Mouse (Mus musculus) limb, embryonic 15.5 days (tissue): ENCODE measurements around the gene Eef1e1. TPM values are rescaled to one million over a fixed set of nuclear protein-coding genes. Genes with fewer than 3 reads are reported as not detected.
A peak's percentile ranks its signal among the peaks of the same experiment; 100 is the strongest.

Experiments used
- ATAC-seq: fragments of 200-750 bp; cut with Nextera tagmentation; 2 replicates; pipeline ENCODE4 v1.8.0; 2017; ENCODE audit warnings: low read depth, moderate TSS enrichment; ENCODE audit not compliant: insufficient number of reproducible peaks, low FRiP score, low TSS enrichment
- H3K27ac ChIP-seq: fragments of 300-500 bp; sonication (generic); 2 replicates; pipeline ENCODE4 v1.5.1; 2015; ENCODE audit warnings: moderate library complexity, mild to moderate bottlenecking, inconsistent platforms
- H3K27me3 ChIP-seq: fragments of 300-500 bp; sonication (generic); 2 replicates; pipeline ENCODE4 v1.6.1; 2015; ENCODE audit warnings: inconsistent platforms
- H3K36me3 ChIP-seq: fragments of 300-500 bp; sonication (generic); 2 replicates; pipeline ENCODE4 v1.6.1; 2015; ENCODE audit warnings: inconsistent platforms
- H3K4me1 ChIP-seq: fragments of 300-500 bp; sonication (generic); 2 replicates; pipeline ENCODE4 v1.6.1; 2015; ENCODE audit warnings: inconsistent platforms
- H3K4me2 ChIP-seq: fragments of 300-500 bp; sonication (generic); 2 replicates; pipeline ENCODE4 v1.6.1; 2015; ENCODE audit warnings: mild to moderate bottlenecking, inconsistent platforms
- H3K4me3 ChIP-seq: fragments of 300-500 bp; sonication (generic); 2 replicates; pipeline ENCODE4 v1.5.1; 2015; ENCODE audit warnings: mild to moderate bottlenecking, inconsistent platforms
- H3K9ac ChIP-seq: fragments of 300-500 bp; sonication (generic); 2 replicates; pipeline ENCODE4 v1.6.1; 2015; ENCODE audit warnings: inconsistent platforms
- H3K9me3 ChIP-seq: fragments of 300-500 bp; sonication (generic); 2 replicates; pipeline ENCODE4 v1.6.1; 2016; ENCODE audit warnings: inconsistent platforms
- WGBS: fragments of 180-500 bp; shearing (Covaris S2); methylation state at CpG from one replicate; pipeline ENCODE4 v1.1.7; 2015; 5-methylcytosine and 5-hydroxymethylcytosine counted together
- polyA plus RNA-seq: library from polyadenylated mRNA; unstranded; fragments of >200 nt; fragmentation: Nextera tagmentation; extraction: Ambion mirVana; gene quantifications from 2 replicates; pipeline ENCODE4 v1.2.1, GENCODE M21; 2015

Eef1e1 gene
- polyA plus RNA-seq, 1 experiment from 2014 or later, result 36.1 TPM

DNA sequence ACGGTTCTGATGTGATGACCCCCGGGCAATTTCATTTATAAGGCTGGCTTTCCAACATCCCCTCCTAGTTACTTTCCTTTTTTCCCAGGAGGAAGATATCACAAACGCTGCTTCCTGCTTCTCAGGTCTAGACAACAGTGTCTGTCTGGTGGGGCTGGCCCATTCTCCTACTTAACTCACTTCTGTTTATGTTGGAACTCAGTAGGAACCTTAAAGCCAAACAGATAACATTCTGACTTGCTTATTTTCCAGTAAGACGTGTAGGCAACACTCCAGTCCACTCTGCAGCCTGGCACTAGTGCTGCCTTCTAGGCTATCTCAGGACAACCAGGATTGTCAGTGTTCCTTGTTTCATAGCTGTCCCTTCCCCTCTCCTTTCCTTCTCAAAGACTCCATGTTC, 9.8 kb downstream of the Eef1e1 start:
- 89% methylated on average over 4 of the region's 4 CpGs for WGBS
- Histone ChIP-seq H3K4me2 (no peak overlapping the region), H3K27me3 (no peaks in the 10 kb centered on the region), H3K4me1 (no peaks in the 10 kb centered on the region), H3K4me3 (no peak overlapping the region), H3K9ac (no peak overlapping the region), H3K9me3 (no peaks in the 10 kb centered on the region), H3K27ac (no peak overlapping the region), H3K36me3 (peaks cover 79% of the 10 kb centered on the region)
- ATAC-seq, result no peak

- no peak overlapping the region for H3K4me2 ChIP-seq
- peaks cover 26% of the 10 kb centered on the region for H3K36me3 ChIP-seq
- H3K27ac ChIP-seq, result no peak overlapping the region
- 50% methylated on average over 5 of the region's 5 CpGs for WGBS
- H3K9ac ChIP-seq, result no peak overlapping the region
- no peak overlapping the region for H3K4me3 ChIP-seq
- H3K27me3 ChIP-seq, result no peaks in the 10 kb centered on the region
- no peak for ATAC-seq
- H3K9me3 ChIP-seq, result no peaks in the 10 kb centered on the region
- no peaks in the 10 kb centered on the region for H3K4me1 ChIP-seq
Observed at GRCm38 (mm10) chr13:38641414-38641813, 17.4 kb downstream of the Eef1e1 start.

DNA sequence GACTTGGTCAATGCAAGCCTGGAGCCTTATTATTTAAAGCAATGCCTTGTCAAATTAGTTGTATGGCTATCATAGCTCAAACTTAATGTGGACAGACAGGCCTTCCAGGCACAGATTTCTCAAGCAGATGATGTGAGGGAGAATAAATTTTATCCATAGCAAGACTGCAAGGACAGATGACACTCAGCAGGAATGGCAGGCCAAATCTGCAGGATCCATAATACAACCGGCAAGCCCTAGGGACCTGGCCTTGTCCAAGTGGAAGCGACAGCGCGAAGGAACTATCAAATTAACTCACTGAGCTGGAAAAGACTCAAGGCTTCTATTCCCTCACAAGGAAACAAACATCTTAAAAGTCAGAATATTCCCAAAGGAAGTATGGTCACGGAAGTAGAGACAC, 17.9 kb downstream of the Eef1e1 start:
- ATAC-seq, result no peak

GRCm38 (mm10) chr13:38638694-38639093, 20.2 kb downstream of the Eef1e1 start:
- Histone ChIP-seq H3K4me2 (no peak overlapping the region), H3K9me3 (no peaks in the 10 kb centered on the region), H3K27me3 (no peaks in the 10 kb centered on the region), H3K4me3 (no peak overlapping the region), H3K27ac (no peak overlapping the region), H3K9ac (no peak overlapping the region), H3K36me3 (peaks cover 4% of the 10 kb centered on the region), H3K4me1 (peaks cover 8% of the 10 kb centered on the region; the same call in 1 of the 2 replicates)
- WGBS, result 78% methylated on average over 11 of the region's 11 CpGs
- ATAC-seq, result no peak

More for the DNA sequence above, 17.9 kb downstream of the Eef1e1 start:
- WGBS, result 72% methylated on average over 5 of the region's 5 CpGs
- no peak overlapping the region for H3K4me3 ChIP-seq
- no peaks in the 10 kb centered on the region for H3K9me3 ChIP-seq
- H3K4me1 ChIP-seq, result no peaks in the 10 kb centered on the region
- peaks cover 23% of the 10 kb centered on the region for H3K36me3 ChIP-seq
- no peak overlapping the region for H3K4me2 ChIP-seq
- H3K9ac ChIP-seq, result no peak overlapping the region
- no peaks in the 10 kb centered on the region for H3K27me3 ChIP-seq
- no peak overlapping the region for H3K27ac ChIP-seq

DNA sequence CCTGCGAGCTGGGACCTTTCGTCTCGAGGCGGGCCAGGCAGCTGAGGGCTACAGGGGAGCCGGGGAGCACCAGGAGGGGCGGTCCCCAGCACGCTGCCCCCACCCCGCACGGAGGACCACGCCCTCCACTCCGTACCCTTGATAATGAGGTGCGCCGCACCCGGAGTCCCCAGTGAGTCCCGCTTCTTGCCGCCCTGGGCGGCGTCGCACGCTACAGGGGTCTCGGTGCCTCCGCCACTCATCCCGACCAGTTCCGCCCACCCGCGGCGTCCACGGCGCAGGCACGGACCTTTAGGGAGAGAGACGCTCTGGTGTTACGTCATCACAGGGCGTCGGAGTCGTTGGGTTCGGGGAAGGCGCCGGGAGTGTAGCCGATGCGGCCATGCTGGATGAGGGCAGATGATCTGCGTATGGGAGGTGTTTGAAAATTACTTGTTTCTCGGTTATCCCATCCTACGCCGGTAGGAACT, 24.0 kb downstream of the Eef1e1 start, which contains the start of gene Bloc1s5:
Gene Bloc1s5, minus strand, starts transcription at position 310 of the 470 bp plus-strand sequence.
- Histone ChIP-seq H3K4me3 (peak within 1 kb of the TSS; percentile 88), H3K9ac (peak within 1 kb of the TSS; percentile 66), H3K36me3 (peaks cover 7% of the 10 kb centered on the region; the same call in 1 of the 2 replicates), H3K27ac (peak within 1 kb of the TSS; percentile 85), H3K27me3 (no peaks in the 10 kb centered on the region), H3K4me2 (peak within 1 kb of the TSS; percentile 69), H3K9me3 (no peaks in the 10 kb centered on the region), H3K4me1 (peaks cover 8% of the 10 kb centered on the region; the same call in 1 of the 2 replicates)
- peak; percentile 94 for ATAC-seq
- WGBS, result under 1% methylated on average over 42 of the region's 44 CpGs

GRCm38 (mm10) chr13:38634256-38634799, 24.5 kb downstream of the Eef1e1 start:
- peaks cover 8% of the 10 kb centered on the region; the same call in 1 of the 2 replicates for H3K4me1 ChIP-seq
- H3K27ac ChIP-seq, result peak overlapping the region; percentile 85
- peak overlapping the region; percentile 66 for H3K9ac ChIP-seq
- no peak; the same call in 1 of the 2 replicates for ATAC-seq
- no peaks in the 10 kb centered on the region for H3K9me3 ChIP-seq
- WGBS, result under 1% methylated on average over 19 of the region's 19 CpGs
- H3K4me3 ChIP-seq, result peak overlapping the region; percentile 88
- peaks cover 7% of the 10 kb centered on the region; the same call in 1 of the 2 replicates for H3K36me3 ChIP-seq
- H3K27me3 ChIP-seq, result no peaks in the 10 kb centered on the region
- peak overlapping the region; percentile 69 for H3K4me2 ChIP-seq

DNA sequence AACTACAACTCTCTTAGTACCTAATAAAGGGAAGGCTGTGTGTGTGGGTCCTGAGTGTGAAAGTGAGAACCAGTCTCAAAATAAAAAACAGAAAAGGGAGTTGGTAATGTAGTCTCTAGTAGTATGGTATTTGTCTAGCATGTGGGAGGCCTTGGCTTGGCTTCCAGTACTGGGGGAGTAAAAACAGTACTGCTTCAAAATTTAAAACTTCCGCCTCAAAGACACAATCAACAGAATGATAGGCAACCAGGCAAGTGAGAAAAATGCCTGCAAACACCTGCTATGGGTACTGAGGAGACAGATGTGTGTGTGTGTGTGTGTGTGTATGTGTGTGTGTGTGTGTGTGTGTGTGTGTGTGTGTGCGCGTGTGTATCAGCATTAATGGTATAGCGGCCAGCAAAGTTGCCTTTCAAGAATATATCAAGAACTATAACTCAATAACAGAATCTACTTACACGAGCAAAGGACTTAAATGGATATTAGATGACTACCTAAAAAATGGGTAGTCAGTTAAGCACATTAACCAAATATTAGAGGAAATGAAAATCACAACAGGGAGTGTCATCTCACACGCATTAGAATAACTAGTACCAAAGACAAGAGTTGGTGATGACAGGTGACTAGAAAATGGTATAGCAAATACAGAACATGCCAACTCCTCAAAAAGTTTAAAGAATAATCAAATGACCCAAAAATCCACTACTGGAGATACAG, 25.4 kb downstream of the Eef1e1 start:
- 94% methylated on average over 6 of the region's 6 CpGs for WGBS
- Histone ChIP-seq H3K9me3 (no peaks in the 10 kb centered on the region), H3K27me3 (no peaks in the 10 kb centered on the region), H3K4me3 (no peak overlapping the region), H3K4me1 (peaks cover 8% of the 10 kb centered on the region; the same call in 1 of the 2 replicates), H3K27ac (no peak overlapping the region), H3K9ac (no peak overlapping the region), H3K36me3 (peaks cover 13% of the 10 kb centered on the region; the same call in 1 of the 2 replicates), H3K4me2 (peak overlapping the region; percentile 69; the same call in 1 of the 2 replicates)
- ATAC-seq, result no peak

DNA sequence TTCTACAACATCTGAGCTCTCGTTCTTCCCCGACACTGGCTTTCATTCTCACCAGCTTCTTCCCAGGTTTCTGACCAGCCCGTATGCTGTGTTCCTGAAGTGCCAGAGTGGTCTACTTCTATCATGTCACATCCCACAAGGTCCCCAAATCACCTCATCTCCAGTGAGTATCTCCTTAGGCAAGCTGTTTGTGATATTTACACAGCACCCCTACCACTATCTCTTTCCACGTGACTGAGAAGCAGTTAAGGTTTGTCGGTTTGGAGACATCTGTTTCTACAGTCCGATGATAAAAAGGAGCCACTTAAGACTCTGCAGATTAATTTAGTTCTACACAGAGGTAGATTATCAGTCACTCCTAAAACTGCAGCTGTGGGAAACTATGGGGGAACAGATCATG, 26.3 kb downstream of the Eef1e1 start:
- Histone ChIP-seq H3K9me3 (no peaks in the 10 kb centered on the region), H3K4me2 (no peak overlapping the region), H3K4me3 (no peak overlapping the region), H3K27me3 (no peaks in the 10 kb centered on the region), H3K4me1 (peaks cover 8% of the 10 kb centered on the region; the same call in 1 of the 2 replicates), H3K27ac (no peak overlapping the region), H3K36me3 (peaks cover 13% of the 10 kb centered on the region; the same call in 1 of the 2 replicates), H3K9ac (no peak overlapping the region)
- WGBS, result 91% methylated on average over 6 of the region's 6 CpGs
- no peak for ATAC-seq

DNA sequence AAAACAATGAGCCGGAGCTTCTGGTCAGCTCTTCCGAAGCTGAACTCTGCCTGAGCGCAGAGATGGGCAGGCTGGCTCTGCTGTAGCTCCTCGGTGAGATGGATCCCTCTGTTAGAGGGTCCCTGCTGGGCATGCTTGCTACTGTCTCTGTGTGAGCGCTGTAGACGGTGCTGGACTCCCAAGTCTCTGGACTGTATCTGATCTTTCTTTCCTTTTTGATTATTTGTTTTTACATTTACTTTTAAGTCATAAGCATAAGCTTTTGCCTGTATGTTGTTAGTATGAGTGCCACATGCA, 32.7 kb downstream of the Eef1e1 start:
- Histone ChIP-seq H3K27me3 (no peaks in the 10 kb centered on the region), H3K4me3 (no peak overlapping the region), H3K27ac (no peak overlapping the region), H3K4me1 (peaks cover 2% of the 10 kb centered on the region; the same call in 1 of the 2 replicates), H3K36me3 (peaks cover 13% of the 10 kb centered on the region; the same call in 1 of the 2 replicates), H3K4me2 (no peak overlapping the region), H3K9me3 (no peaks in the 10 kb centered on the region), H3K9ac (no peak overlapping the region)
- ATAC-seq, result no peak
- 35% methylated on average over 6 of the region's 6 CpGs for WGBS

GRCm38 (mm10) chr13:38625492-38626228, 33.2 kb downstream of the Eef1e1 start:
- no peaks in the 10 kb centered on the region for H3K9me3 ChIP-seq
- no peaks in the 10 kb centered on the region for H3K27me3 ChIP-seq
- 21% methylated on average over 5 of the region's 5 CpGs for WGBS
- ATAC-seq, result peak; percentile 48; the same call in 1 of the 2 replicates
- no peak overlapping the region for H3K27ac ChIP-seq
- peaks cover 11% of the 10 kb centered on the region; the same call in 1 of the 2 replicates for H3K36me3 ChIP-seq
- H3K9ac ChIP-seq, result no peak overlapping the region
- H3K4me1 ChIP-seq, result peaks cover 2% of the 10 kb centered on the region; the same call in 1 of the 2 replicates
- H3K4me3 ChIP-seq, result no peak overlapping the region
- no peak overlapping the region for H3K4me2 ChIP-seq

GRCm38 (mm10) chr13:38624292-38624902, 34.5 kb downstream of the Eef1e1 start:
- H3K4me2 ChIP-seq, result no peak overlapping the region
- peaks cover 6% of the 10 kb centered on the region; the same call in 1 of the 2 replicates for H3K36me3 ChIP-seq
- no peak for ATAC-seq
- H3K4me1 ChIP-seq, result peaks cover 2% of the 10 kb centered on the region; the same call in 1 of the 2 replicates
- no peak overlapping the region for H3K9ac ChIP-seq
- 78% methylated on average over 8 of the region's 8 CpGs for WGBS
- H3K27me3 ChIP-seq, result no peaks in the 10 kb centered on the region
- H3K9me3 ChIP-seq, result no peaks in the 10 kb centered on the region
- H3K4me3 ChIP-seq, result no peak overlapping the region
- H3K27ac ChIP-seq, result no peak overlapping the region
